Mouse (Mus musculus) erythroblast, embryonic 14.5 days (primary cell): ENCODE measurements around the gene Dnajc10. TPM values are rescaled to one million over a fixed set of nuclear protein-coding genes. Genes with fewer than 3 reads are reported as not detected.
A peak's percentile ranks its signal among the peaks of the same experiment; 100 is the strongest.

Source experiments
- H3K27me3 ChIP-seq: 2 replicates; pipeline ENCODE4 v1.6.1; 2012; ENCODE audit warnings: inconsistent platforms; ENCODE audit not compliant: control insufficient read depth
- H3K36me3 ChIP-seq: 2 replicates; pipeline ENCODE4 v1.6.1; 2012; ENCODE audit warnings: mild to moderate bottlenecking, inconsistent platforms; ENCODE audit not compliant: control insufficient read depth
- H3K4me1 ChIP-seq: 2 replicates; pipeline ENCODE4 v1.6.1; 2012; ENCODE audit warnings: inconsistent platforms; ENCODE audit not compliant: control insufficient read depth
- H3K4me3 ChIP-seq: replicated peaks from 2 replicates; pipeline ENCODE3; 2012; ENCODE audit warnings: moderate library complexity, mild to moderate bottlenecking, inconsistent platforms
- H3K9me3 ChIP-seq: 2 replicates; pipeline ENCODE4 v1.6.1; 2012; ENCODE audit warnings: low read length, inconsistent platforms, mixed read lengths; ENCODE audit not compliant: control insufficient read depth
- GATA1 ChIP-seq: IDR thresholded peaks from 2 replicates; pipeline ENCODE4 v1.6.1; 2012; ENCODE audit warnings: low read length, inconsistent platforms, mixed read lengths
- TAL1 ChIP-seq: IDR thresholded peaks from 3 replicates; pipeline ENCODE4 v1.6.1; 2012; ENCODE audit warnings: low read length, inconsistent platforms, mixed read lengths
- polyA plus RNA-seq: library from polyadenylated mRNA; stranded (reverse); fragments of >175 nt; gene quantifications from 2 replicates; pipeline ENCODE4 v1.2.3, GENCODE M21; 2012

Gene Dnajc10
- 0.18 and 0.37 TPM in 2 replicates for polyA plus RNA-seq

GRCm38 (mm10) chr2:80315242-80316161 is at the start of gene Dnajc10:
Gene Dnajc10, plus strand, starts transcription at chr2:80315466.
- peaks cover 17% of the 10 kb centered on the region for H3K36me3 ChIP-seq
- 0 out of 2 replicates have a peak, but pooled peaks cover 3% of the 10 kb centered on the region for H3K27me3 ChIP-seq
- TF ChIP-seq GATA1 = no peak
- TF ChIP-seq TAL1 = no peak
- peak within 1 kb of the TSS; percentile 95 for H3K4me3 ChIP-seq
- no peaks in the 10 kb centered on the region for H3K9me3 ChIP-seq
- H3K4me1 ChIP-seq = peaks cover 20% of the 10 kb centered on the region

GRCm38 (mm10) chr2:80266894-80267293 is 48.4 kb upstream of the Dnajc10 start:
- H3K4me3 ChIP-seq = no peak overlapping the region

GRCm38 (mm10) chr2:80268053-80268452 is 47.2 kb upstream of the Dnajc10 start:
- peaks cover 2% of the 10 kb centered on the region; the same call in 1 of the 2 replicates for H3K9me3 ChIP-seq
- H3K36me3 ChIP-seq = no peaks in the 10 kb centered on the region

More at GRCm38 (mm10) chr2:80266894-80267293, 48.4 kb upstream of the Dnajc10 start:
- no peaks in the 10 kb centered on the region for H3K36me3 ChIP-seq
- TF ChIP-seq GATA1 = no peak
- TF ChIP-seq TAL1 = no peak
- peaks cover 2% of the 10 kb centered on the region; the same call in 1 of the 2 replicates for H3K9me3 ChIP-seq
- H3K27me3 ChIP-seq = no peaks in the 10 kb centered on the region
- H3K4me1 ChIP-seq = no peaks in the 10 kb centered on the region

GRCm38 (mm10) chr2:80271431-80271830 is 43.8 kb upstream of the Dnajc10 start:
- no peak for TF ChIP-seq GATA1
- no peak for TF ChIP-seq TAL1
- H3K27me3 ChIP-seq = no peaks in the 10 kb centered on the region
- no peak overlapping the region for H3K4me3 ChIP-seq
- H3K36me3 ChIP-seq = no peaks in the 10 kb centered on the region
- no peaks in the 10 kb centered on the region for H3K9me3 ChIP-seq
- no peaks in the 10 kb centered on the region for H3K4me1 ChIP-seq

More at GRCm38 (mm10) chr2:80268053-80268452, 47.2 kb upstream of the Dnajc10 start:
- TF ChIP-seq TAL1 = no peak
- TF ChIP-seq GATA1 = no peak
- H3K4me1 ChIP-seq = no peaks in the 10 kb centered on the region
- no peaks in the 10 kb centered on the region for H3K27me3 ChIP-seq
- H3K4me3 ChIP-seq = no peak overlapping the region

GRCm38 (mm10) chr2:80273038-80273437 is 42.2 kb upstream of the Dnajc10 start:
- Histone ChIP-seq H3K4me3 (no peak overlapping the region), H3K9me3 (no peaks in the 10 kb centered on the region), H3K27me3 (no peaks in the 10 kb centered on the region), H3K4me1 (no peaks in the 10 kb centered on the region), H3K36me3 (no peaks in the 10 kb centered on the region)
- no peak for TF ChIP-seq GATA1
- TF ChIP-seq TAL1 = no peak

- Histone ChIP-seq H3K9me3 (no peaks in the 10 kb centered on the region), H3K36me3 (no peaks in the 10 kb centered on the region), H3K4me1 (no peaks in the 10 kb centered on the region), H3K27me3 (no peaks in the 10 kb centered on the region), H3K4me3 (no peak overlapping the region)
- TF ChIP-seq GATA1 (no peak), TAL1 (no peak)
These were observed 41.5 kb upstream of the Dnajc10 start for GRCm38 (mm10) chr2:80273763-80274162.

GRCm38 (mm10) chr2:80275136-80275535 is 40.1 kb upstream of the Dnajc10 start:
- Histone ChIP-seq H3K9me3 (no peaks in the 10 kb centered on the region), H3K4me1 (no peaks in the 10 kb centered on the region), H3K4me3 (no peak overlapping the region), H3K36me3 (no peaks in the 10 kb centered on the region), H3K27me3 (no peaks in the 10 kb centered on the region)
- TF ChIP-seq GATA1 (no peak), TAL1 (no peak)

- no peaks in the 10 kb centered on the region for H3K36me3 ChIP-seq
- no peak for TF ChIP-seq TAL1
- TF ChIP-seq GATA1 = no peak
- H3K27me3 ChIP-seq = no peaks in the 10 kb centered on the region
- H3K9me3 ChIP-seq = no peaks in the 10 kb centered on the region
- H3K4me1 ChIP-seq = no peaks in the 10 kb centered on the region
- H3K4me3 ChIP-seq = no peak overlapping the region
These were observed 33.1 kb upstream of the Dnajc10 start for GRCm38 (mm10) chr2:80282214-80282613.

- no peaks in the 10 kb centered on the region for H3K27me3 ChIP-seq
- H3K9me3 ChIP-seq = no peaks in the 10 kb centered on the region
- no peaks in the 10 kb centered on the region for H3K4me1 ChIP-seq
- TF ChIP-seq TAL1 = no peak
- no peak for TF ChIP-seq GATA1
- H3K4me3 ChIP-seq = no peak overlapping the region
- no peaks in the 10 kb centered on the region for H3K36me3 ChIP-seq
These were observed 28.9 kb upstream of the Dnajc10 start for GRCm38 (mm10) chr2:80286397-80286796.
